Mouse (Mus musculus): ENCODE measurements around the gene Vstm5.
"Not testable (repeated sequence)": the region's sequence is repeated elsewhere in the genome, so short reads cannot be mapped to it uniquely, and the experiment has no call there.

The Vstm5 gene

DNA sequence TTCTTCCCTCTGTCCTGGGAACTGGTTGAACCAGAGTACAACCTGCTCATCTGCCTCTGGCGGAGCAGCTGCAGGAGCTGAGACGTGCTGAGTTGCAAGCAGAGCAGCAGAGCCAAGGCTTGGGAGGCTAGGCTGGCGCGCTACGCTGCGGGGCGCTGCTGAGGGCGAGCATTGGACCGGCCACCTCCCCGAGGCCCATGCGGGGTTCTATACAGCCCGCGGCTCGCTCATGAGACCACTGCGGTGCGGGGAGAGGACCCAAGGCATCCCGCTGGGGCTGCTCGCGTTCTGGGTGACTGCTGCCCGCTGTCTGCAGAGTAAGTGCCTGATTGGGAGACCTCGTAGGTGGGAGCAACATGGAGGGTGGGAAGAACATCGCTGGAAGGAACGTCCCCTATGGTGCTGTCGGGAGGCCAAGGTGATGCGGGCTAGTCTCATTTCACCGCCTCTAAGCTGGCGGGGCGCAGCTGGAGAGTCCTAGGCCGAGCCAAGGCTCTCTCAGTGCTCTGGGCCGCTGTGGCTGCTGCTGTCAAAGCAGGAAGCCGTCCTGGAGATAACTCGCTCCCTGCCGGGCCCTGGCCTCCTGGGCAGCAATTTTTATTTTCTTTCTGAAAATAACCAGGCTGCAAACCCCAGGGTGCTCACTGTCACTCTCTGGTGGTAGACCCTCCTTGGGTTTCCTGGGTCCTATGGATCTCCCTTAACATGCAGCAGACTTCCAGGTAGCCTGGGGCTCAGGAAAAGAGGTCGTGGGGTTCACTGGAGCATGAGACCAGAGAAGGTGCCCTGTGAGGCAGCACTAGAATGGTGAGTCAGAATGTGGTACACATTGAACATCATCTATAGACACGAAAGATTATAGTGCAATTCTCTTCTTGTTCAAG, at the start of gene Vstm5:
Gene Vstm5, plus strand, starts transcription at position 4 of the 884 bp plus-strand sequence.
- DNase-seq (ENCODE audit: low read depth in 1 of 2, low spot score in 2 of 2): no peak

DNA sequence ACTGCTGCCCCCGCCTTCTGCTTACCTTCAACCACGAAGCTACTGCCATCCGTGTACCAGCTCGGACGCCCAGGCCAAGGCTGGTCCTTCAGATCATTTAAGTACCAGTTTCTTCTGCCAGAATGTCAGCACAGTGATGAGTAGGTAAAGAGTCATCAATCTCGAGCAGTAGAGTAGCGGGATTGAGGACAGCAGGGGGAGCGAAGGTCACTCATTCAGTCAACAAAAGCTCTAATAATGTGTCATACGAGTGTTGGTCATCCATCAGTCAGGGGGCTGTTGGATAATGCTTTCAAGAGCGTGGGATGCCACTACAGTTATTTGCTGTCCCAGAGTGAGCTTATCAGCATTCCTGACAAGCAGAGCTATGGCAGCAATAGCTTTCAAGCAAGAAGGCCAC, 44.0 kb upstream of the Vstm5 start:
- not testable (repeated sequence) for DNase-seq (ENCODE audit: low read depth in 1 of 2, low spot score in 2 of 2)

DNA sequence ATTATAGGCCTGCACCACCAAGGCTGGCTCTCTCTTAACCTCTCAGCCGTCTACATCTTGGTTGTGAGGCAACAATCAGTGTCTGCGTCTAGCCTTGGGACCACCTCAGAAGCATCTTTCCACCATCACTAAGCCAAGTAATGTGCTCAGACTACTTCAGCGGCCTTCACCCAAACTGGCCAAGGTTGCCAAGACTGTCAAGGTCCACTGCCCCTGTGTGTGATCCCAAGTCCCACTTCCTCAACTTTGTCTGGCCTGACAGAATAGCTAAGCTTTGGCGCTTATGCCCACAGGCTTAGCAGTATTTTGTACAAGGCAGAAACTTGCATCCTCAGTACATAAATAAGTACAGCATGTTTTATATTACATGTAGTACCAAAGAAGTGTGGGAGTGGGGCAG, 32.2 kb upstream of the Vstm5 start:
- no peak for DNase-seq (ENCODE audit: low read depth in 1 of 2, low spot score in 2 of 2)

DNA sequence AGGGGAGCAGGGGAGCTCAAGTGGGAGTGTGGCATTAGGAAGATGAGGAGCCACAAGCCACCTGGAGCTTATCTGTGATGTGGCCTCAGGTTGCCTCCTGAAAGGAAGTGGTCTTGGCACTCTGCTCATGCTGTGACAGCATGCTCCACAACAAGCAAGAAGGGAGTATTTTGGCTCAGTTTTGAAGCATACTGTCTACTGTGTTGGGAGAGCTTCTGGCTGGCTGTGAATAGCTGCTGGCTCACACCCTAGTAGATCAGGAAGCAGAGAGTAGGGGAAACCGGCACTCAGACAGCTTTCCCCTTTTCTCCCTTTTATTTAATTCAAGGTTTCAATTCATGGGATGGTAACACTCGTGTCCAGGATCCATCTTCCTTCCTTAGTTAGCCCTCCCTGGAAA, 29.5 kb upstream of the Vstm5 start:
- DNase-seq (ENCODE audit: low read depth in 1 of 2, low spot score in 2 of 2): no peak

DNA sequence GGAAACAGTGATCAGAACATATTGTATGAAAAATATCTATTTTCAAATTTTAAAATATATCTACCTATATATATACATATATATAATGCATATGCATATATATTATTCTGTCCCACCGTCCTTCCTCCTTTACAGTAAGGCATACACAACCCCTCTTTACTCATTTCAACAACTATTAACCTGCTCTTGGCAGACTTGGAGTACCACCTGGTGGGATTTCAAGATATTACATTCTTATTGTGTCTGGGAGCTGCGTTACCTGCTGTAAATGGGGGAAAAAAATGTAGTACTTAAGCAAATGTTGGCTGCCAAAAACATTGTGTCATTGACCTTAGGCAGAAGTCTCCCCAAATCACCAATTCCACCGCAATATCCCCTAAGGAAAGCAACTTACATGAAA, 27.0 kb upstream of the Vstm5 start:
- DNase-seq (ENCODE audit: low read depth in 1 of 2, low spot score in 2 of 2): no peak

DNA sequence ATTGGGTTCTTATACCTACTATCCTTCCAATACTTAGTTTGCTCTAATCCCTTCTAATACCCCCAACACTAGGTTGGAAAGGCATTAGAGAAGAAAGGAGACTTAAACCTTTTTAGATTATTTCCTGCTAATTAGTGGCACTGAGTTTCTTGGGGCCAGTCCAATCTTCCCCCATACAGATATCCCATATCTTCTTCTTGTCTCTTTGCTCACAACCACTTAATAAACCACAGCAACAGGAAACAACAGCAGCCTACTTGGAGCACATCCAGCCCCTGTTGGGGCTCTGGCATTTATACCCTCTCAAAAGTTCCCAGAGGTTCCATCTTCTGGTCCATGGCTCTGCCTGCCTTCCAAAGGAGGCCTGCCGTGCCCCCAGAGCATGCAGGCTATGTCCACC, 25.1 kb upstream of the Vstm5 start:
- DNase-seq (ENCODE audit: low read depth in 1 of 2, low spot score in 2 of 2): no peak

DNA sequence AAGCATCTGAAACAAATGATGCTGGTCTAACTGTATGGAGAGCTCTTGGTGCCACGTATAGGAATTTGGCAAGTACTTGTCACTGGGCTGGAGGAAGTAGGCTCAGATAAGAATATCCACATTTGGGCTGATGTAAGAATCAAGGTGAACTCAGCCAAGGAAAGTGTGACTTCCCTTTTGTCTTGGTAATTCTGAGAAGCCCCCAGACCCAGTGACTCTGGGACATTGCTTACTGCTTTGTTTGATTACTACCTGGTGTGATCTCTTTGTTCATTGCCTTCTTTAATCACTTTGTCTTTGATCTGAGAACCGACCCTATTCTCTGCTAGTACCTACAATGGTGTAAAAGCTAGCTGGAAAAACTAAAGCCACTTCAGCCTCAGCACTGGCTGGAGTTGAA, 13.9 kb upstream of the Vstm5 start:
- no peak for DNase-seq (ENCODE audit: low read depth in 1 of 2, low spot score in 2 of 2)

DNA sequence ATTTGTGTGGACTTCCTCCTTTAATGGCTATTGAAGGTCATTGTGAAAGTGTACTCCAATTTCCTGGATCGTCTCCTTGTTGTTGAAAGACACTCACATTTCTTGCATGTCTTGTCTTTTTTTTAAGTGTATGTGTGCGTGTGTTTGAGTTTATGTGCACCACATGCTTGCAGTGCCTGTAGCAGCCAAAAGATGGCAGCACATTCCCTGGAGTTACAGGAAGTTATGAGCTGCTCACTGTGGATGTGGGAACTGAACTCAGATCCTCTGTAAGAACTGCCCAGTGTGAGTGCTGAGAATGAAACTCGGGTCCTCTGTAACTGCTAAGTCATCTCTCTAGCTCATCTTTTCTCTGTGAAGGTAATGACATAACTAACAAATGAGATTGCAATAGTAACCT, 6.4 kb upstream of the Vstm5 start:
- DNase-seq (ENCODE audit: low read depth in 1 of 2, low spot score in 2 of 2): no peak

DNA sequence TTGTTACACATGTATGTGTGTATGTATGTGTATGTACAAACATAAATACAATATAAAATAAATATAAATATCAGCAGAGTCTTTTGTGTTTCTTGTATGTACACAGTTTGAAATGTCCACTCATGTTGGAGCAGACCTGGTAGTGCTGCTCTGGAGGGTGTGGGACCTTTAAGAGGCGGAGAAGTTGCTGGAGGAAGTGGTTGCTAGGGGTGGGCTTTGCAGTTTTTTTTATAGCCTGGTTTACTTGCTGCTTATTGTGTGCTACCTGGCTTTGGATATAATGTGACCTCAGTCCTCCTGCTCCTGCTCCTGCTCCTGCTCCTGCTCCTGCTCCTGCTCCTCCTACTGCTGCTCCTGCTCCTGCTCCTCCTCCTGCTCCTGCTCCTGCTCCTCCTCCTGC, 5.2 kb upstream of the Vstm5 start:
- DNase-seq (ENCODE audit: low read depth in 1 of 2, low spot score in 2 of 2): no peak

DNA sequence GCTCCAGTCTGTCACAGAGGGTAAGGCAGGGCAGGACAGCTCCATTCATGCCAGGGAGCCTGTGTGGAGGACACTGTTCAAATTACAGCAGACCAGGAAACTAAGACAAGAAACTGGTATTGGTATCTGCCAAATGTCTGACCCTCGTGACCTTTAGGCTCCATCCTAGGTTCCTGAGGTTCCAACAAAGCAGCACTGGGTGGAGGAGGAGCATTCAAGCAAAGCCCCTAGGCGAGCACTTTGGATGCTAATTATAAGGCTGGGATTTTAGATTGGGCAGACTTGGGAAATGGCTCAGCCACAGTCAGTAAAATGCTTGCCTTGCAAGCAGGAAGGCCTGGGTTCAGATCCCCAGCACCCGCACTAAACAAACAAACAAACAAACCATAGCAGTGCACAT, 2.9 kb upstream of the Vstm5 start:
- DNase-seq (ENCODE audit: low read depth in 1 of 2, low spot score in 2 of 2): no peak

DNA sequence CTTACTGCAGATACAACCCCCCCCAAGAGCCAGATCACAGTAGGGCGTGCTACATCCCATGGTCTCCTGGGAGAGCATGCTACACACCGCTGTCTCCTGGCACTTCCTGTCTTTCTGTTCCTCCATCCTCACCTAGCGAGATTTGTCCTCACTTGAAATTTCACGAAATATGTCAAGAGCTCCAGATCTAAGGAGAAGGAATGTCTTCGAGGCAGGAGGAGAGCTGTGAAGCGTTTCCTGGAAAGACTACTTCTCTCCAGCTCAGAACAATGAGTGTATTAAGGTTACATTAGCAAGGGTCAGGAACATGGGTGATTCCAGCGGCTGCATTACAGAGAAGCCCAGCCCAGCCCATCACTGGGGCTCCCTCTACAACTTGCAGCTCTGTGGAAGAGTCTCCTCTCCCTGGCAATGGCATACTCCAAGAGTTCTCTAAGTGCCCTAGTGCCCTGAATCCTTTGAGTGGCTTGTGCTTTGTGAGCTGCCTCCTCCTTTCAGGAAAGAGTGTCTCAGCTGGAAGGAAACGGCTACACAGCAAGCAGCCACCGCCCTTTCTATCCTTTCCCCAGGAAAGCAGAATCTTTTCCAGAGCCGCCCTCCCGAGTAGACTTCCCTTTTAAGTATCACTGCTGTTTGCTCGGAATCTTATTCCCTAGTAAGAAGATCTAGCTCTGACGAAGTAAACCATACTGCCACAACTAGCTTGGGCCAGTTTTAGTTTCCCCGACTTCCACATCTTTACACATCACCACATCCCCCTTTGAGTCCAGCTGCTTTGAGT, 1.1 kb upstream of the Vstm5 start:
- DNase-seq (ENCODE audit: low read depth in 1 of 2, low spot score in 2 of 2): no peak

DNA sequence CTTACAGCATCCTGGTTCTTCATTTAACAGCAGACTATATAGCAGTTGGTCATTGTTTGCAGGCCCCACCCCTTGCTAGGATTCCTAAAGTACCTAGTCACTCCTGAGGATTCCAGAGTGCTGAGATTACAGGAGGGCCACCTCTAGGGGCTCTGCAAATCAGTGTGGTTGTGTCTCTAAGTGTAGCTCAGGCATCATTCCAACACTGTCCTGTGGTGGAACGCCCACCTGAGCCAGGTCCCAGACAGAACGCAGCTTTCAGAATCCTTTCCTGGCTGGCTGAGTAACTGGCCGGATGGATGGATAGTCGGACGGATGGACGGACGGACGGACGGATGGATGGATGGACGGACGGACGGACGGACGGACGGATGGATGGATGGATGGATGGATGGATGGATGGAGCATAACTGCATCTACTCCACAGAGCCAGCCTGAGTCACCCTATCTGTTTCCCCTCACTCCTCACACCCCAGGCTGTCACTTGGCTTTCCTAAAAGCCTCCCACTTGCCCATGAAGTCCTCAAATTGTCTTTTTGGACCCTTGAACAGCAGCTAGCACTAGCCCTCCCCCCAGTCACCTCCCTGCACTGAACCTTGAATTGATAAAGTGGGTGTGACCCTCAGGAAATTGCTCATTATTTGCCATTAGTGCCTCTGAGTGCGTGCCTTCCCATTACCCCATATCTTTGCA, 401 bp upstream of the Vstm5 start:
- DNase-seq (ENCODE audit: low read depth in 1 of 2, low spot score in 2 of 2): no peak

DNA sequence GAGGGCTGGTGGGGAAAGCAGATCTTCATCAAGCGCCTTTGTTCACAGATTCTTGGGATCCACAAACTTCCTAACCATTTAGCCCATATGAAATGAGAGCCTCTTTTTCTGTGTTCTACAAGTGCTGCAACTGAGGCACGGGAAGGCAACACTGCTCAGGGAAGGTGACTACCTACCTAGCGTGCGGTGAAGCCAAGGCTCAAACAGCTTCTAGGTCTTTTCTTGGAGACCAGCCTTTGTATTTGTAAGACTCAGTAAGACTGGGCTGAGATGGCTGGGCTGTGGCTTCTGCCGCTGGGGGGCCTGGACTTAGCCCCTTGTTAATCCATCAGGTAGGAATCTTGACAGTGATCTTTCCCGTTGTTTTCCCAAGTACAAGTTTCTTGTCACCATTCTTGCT, 1.2 kb downstream of the Vstm5 start:
- no peak for DNase-seq (ENCODE audit: low read depth in 1 of 2, low spot score in 2 of 2)

DNA sequence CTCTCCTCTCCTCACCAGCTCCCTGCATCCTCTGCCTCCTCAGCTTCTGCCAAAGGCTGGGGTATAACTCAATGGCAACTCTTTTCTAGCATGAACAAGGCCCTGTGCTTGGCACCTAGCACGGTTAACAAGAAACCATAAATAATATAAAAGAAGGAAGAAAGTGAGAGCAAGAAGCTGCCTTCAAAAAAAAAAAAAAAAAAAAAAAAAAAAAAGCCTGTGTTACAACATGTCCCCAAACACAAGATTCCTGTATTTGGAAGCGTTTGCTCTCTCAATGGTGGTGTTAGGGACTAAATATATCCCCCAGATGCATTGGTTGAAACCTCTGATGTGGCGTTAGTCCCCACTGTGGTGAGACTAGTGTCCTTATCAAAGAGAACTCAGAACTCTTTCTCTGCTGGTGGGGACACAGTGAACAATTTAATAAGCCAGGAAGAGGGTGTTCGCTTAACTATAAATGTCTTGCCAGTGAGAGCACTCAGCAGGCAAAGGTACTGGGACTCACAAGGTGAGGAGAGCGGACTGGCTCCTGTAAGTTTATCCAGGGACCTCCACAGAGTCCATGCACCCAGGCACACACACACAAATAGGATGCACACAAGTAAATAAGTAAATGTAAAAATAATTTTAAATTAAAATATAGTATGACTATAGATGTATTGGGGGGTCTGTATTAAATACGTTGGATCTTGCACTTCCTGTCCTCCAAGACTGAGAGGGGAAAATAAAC, 2.2 kb downstream of the Vstm5 start:
- DNase-seq (ENCODE audit: low read depth in 1 of 2, low spot score in 2 of 2): no peak

DNA sequence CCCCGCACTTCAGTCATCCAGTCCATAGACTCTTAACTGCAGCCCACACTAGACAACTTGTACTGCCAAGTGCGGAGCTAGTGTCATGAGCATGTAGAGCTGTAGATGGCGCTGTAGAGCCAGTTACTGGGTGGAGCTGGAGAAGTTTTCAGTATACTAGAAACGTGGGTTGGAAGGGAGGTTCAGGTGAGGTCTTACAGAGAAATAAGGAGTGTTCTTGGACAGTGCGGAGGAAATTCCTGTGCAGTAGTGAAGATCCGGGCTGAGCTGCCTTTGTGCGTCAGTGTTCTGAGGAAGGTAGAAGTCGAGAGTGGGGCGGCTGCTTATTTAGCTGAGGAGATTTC, 2.7 kb downstream of the Vstm5 start:
- DNase-seq (ENCODE audit: low read depth in 1 of 2, low spot score in 2 of 2): no peak

DNA sequence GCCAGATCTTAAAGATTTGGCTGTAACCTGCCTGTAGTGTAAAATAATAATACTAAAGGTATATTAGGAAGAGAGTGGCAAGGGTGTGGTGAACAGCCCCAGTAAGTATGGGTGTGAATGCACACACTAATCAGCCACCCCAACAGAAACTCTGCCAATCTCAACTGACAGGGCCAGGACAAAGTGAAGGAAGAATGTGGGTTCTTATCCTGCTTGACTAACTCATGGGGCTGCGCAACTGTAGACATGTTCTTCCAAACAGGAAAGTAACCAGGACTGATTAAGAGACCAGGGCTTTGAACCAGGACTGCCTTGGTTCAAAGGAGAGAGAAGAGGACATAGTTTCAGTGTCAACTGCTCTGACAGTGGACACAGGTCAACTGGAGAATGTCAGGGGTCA, 3.3 kb downstream of the Vstm5 start:
- no peak for DNase-seq (ENCODE audit: low read depth in 1 of 2, low spot score in 2 of 2)

DNA sequence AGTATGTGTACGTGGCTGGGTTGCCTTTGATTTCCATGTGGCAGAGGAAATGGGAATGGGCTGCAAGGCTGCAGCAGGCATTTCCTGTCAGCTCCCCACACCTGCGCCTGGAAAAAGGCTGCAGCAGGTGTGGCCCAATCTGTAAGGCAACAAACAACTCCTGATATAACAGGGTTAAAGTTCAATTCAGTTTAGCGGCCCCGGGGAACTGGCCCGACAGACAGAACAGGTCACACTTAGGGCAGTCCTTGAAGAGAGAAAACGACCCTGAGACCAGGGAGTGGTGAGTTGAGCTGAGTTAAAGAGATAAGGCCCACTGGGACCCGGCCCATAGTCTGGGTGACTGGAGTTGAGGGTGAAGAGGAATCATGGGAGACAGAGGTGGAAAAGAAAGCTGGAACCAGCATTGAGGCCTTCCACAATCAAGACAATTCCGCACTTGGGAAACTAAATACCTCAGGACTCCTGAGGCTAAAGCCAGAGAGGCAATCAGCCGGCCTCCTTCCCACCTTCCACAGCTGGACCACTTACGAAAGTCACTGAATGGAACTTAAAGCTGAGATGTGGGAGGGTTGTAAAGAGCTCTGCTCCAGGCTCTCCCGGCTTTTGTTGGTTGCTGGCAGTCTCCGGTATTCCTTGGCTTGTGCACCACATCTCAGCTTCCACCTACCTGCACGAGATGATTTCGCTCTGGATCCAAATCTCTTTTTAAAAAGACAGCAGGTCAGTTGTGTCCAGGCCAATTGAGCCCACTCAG, 6.7 kb downstream of the Vstm5 start:
- DNase-seq (ENCODE audit: low read depth in 1 of 2, low spot score in 2 of 2): no peak

DNA sequence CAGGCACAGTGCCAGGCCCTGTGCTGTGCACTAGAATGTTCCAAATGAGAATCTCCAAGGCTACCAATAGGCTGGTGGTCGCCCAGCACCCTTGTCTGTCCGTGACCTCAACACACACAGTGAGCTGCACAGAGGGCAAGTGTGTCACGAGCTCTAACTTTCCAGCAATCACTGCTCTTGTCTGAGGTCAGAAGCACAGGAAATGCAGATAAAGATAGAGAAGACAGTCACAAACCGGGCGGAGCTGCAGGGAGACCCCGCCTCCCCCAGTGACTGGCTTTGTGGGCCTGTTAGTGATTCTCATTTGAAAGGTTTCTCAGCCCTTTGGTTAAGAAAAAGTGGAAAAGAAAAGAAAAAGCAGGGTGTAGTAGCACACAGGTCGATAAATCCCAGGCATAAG, 11.5 kb downstream of the Vstm5 start:
- DNase-seq (ENCODE audit: low read depth in 1 of 2, low spot score in 2 of 2): no peak

DNA sequence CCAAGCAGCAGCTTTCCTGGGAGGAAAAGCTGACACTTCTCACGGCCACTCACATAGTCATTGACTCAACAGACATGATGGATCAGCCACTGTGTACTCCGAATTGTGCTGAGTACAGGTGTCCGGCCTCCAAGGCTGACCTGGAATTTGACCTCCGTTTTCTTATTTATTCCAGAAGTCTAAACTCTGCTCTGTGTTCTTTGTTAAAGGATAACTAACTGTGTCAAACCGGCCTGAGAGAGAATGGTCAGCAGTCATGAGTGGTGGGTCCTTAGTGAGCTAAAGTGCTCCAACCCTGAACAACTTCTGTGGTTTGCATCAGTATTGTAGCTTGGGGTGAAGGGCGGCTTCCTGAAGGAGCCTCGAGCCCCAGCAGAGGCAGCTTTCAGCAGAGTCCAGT, 13.4 kb downstream of the Vstm5 start:
- DNase-seq (ENCODE audit: low read depth in 1 of 2, low spot score in 2 of 2): no peak

DNA sequence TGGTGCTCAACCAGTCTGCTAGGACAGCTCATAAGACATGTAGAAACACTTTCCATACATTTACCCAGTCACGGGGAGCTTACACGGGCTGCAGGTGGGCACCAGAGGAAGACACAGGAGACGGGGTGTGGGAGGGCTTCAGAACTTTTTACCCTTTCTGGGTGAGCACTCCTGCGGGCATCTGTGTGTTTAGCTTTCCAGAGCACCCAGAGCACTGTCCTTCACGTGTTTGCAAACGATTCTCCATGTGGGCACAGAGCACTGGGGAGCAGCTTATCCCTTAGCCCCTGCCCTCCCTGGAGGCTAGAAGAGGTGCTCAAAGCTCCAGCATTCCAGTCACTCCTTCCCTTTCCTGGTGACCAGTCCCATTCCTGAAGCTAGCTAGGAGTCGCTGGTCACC, 15.7 kb downstream of the Vstm5 start:
- no peak for DNase-seq (ENCODE audit: low read depth in 1 of 2, low spot score in 2 of 2)

DNA sequence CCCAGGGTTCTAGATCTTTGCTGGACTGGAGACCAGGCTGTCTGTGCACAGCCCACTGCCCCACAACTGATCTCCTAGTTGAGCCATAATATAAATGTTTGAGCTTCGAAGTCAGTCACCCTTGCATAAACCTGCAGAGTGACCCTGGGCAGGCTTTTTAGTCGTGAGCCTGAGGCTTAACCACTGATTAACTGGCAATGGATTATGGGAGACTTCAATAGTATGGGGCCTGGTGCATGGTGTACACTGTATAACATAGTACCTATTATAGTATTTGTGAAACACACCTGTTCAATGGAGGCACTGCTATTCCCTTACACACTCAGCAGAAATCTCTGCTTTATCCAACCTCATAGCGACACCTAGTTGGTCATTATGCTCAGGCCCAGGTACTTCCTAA, 17.4 kb downstream of the Vstm5 start:
- no peak for DNase-seq (ENCODE audit: low read depth in 1 of 2, low spot score in 2 of 2)

Data from monocyte, adult 2 months (primary cell).